Mouse (Mus musculus) liver, embryonic 14.5 days (tissue): ENCODE results near the gene Slc16a5. TPM values are rescaled to one million over a fixed set of nuclear protein-coding genes. Genes with fewer than 3 reads are reported as not detected.
A peak's percentile ranks its signal among the peaks of the same experiment; 100 is the strongest.

Experiments used
- ATAC-seq: fragments of 200-750 bp; cut with Nextera tagmentation; 2 replicates; pipeline ENCODE4 v1.8.0; 2017; ENCODE audit warnings: moderate number of reproducible peaks, mild to moderate bottlenecking, moderate library complexity; ENCODE audit not compliant: insufficient read depth
- DNase-seq, 3 experiments: peaks; one replicate each; pipeline ENCODE4 v3.0.0-alpha.2; 2012 to 2013; ENCODE audit warnings: low read depth in 3 of 3, low spot score in 3 of 3
- H3K27ac ChIP-seq: fragments of 300-500 bp; sonication (generic); 2 replicates; pipeline ENCODE4 v1.5.1; 2014; ENCODE audit warnings: moderate library complexity, mild to moderate bottlenecking, control low read depth, inconsistent platforms
- H3K27me3 ChIP-seq: fragments of 300-500 bp; sonication (generic); 2 replicates; pipeline ENCODE4 v1.6.1; 2014; ENCODE audit warnings: mild to moderate bottlenecking, low read length, moderate library complexity; ENCODE audit not compliant: control insufficient read depth, insufficient read depth
- H3K36me3 ChIP-seq: fragments of 300-500 bp; sonication (generic); replicated peaks from 2 replicates; pipeline ENCODE4 v1.6.1; 2014; ENCODE audit warnings: low read depth; ENCODE audit not compliant: control insufficient read depth, insufficient read depth
- H3K4me1 ChIP-seq, 2 experiments: fragments of 200-500 bp in 1 of 2; fragments of 300-500 bp in 1 of 2; sonication (generic) in 1 of 2; replicated peaks; 2 replicates each; pipeline ENCODE4 v1.6.1; 2012 to 2014; ENCODE audit warnings: antibody characterized with exemption in 1 of 2, inconsistent platforms in 1 of 2, low read length in 1 of 2; ENCODE audit not compliant: control insufficient read depth in 2 of 2, insufficient read depth in 2 of 2
- H3K4me2 ChIP-seq: fragments of 300-500 bp; sonication (generic); 2 replicates; pipeline ENCODE4 v1.6.1; 2014; ENCODE audit warnings: low read depth, mild to moderate bottlenecking, control low read depth, moderate library complexity
- H3K4me3 ChIP-seq, 2 experiments: fragments of 200-500 bp in 1 of 2; fragments of 300-500 bp in 1 of 2; sonication (generic) in 1 of 2; 2 replicates each; pipeline ENCODE4 v1.5.1; 2012 to 2014; ENCODE audit warnings: low read depth in 2 of 2, low read length in 2 of 2, mild to moderate bottlenecking in 2 of 2, control low read depth in 1 of 2, inconsistent platforms in 1 of 2, moderate library complexity in 1 of 2; ENCODE audit not compliant: insufficient read depth in 1 of 2
- H3K9ac ChIP-seq: fragments of 300-500 bp; sonication (generic); replicated peaks from 2 replicates; pipeline ENCODE4 v1.6.1; 2014; ENCODE audit warnings: mild to moderate bottlenecking, control low read depth, moderate library complexity
- H3K9me3 ChIP-seq: fragments of 300-500 bp; sonication (generic); 2 replicates; pipeline ENCODE4 v1.6.1; 2016; ENCODE audit warnings: low read length, mixed read lengths; ENCODE audit not compliant: control insufficient read depth
- CTCF ChIP-seq: IDR thresholded peaks from 2 replicates; pipeline ENCODE4 v1.5.1; 2016; ENCODE audit warnings: antibody characterized with exemption, low read depth, control low read depth
- EP300 ChIP-seq: IDR thresholded peaks from 2 replicates; pipeline ENCODE4 v1.6.1; 2016; ENCODE audit warnings: antibody characterized with exemption, low read depth
- WGBS: fragments of 180-500 bp; shearing (Covaris S2); extraction: QIAGEN DNeasy Blood & Tissue Kit; methylation state at CpG from one replicate; pipeline ENCODE4 v1.1.7; 2014; ENCODE audit not compliant: insufficient replicate concordance; 5-methylcytosine and 5-hydroxymethylcytosine counted together
- polyA plus RNA-seq, 2 experiments: library from polyadenylated mRNA; depleted of rRNA in 1 of 2; stranded (reverse) in 1 of 2; unstranded in 1 of 2; fragments of >200 nt; fragmentation: Nextera tagmentation in 1 of 2; extraction: Ambion mirVana in 1 of 2; gene quantifications; 2 replicates each; pipeline versions ENCODE4 v1.2.1 to v1.2.3; 2012 to 2014

Gene Slc16a5
- polyA plus RNA-seq, 2 experiments = 0.02 TPM; not detected in 1

GRCm38 (mm10) chr11:115421972-115422371 is 40.3 kb upstream of the Slc16a5 start:
- H3K4me3 ChIP-seq = no peak overlapping the region
- no peak for DNase-seq
- peaks cover 6% of the 10 kb centered on the region for H3K36me3 ChIP-seq
- H3K4me1 ChIP-seq = peaks cover 13 to 17% of the 10 kb centered on the region in 2 experiments; a peak in 3 of 4 replicates
- no peaks in the 10 kb centered on the region for H3K27me3 ChIP-seq
- 89% methylated on average over 16 of the region's 16 CpGs for WGBS
- TF ChIP-seq EP300 = no peak
- no peak overlapping the region for H3K9ac ChIP-seq
- ATAC-seq = no peak
- no peak overlapping the region for H3K27ac ChIP-seq
- H3K4me2 ChIP-seq = no peak overlapping the region
- no peaks in the 10 kb centered on the region for H3K9me3 ChIP-seq

GRCm38 (mm10) chr11:115423091-115423490 is 39.2 kb upstream of the Slc16a5 start:
- 61% methylated on average over 3 of the region's 3 CpGs for WGBS
- peaks cover 13 to 16% of the 10 kb centered on the region in 2 experiments; a peak in 3 of 4 replicates for H3K4me1 ChIP-seq
- H3K9ac ChIP-seq = no peak overlapping the region
- H3K27ac ChIP-seq = no peak overlapping the region
- TF ChIP-seq CTCF (no peak), EP300 (no peak)
- no peak overlapping the region for H3K4me3 ChIP-seq
- H3K27me3 ChIP-seq = no peaks in the 10 kb centered on the region
- ATAC-seq = no peak
- H3K9me3 ChIP-seq = no peaks in the 10 kb centered on the region
- H3K4me2 ChIP-seq = no peak overlapping the region
- H3K36me3 ChIP-seq = no peaks in the 10 kb centered on the region
- DNase-seq = no peak

GRCm38 (mm10) chr11:115424666-115425065 is 37.6 kb upstream of the Slc16a5 start:
- no peak for TF ChIP-seq CTCF
- DNase-seq (no peak), ATAC-seq (no peak)
- Histone ChIP-seq H3K4me3 (no peak overlapping the region), H3K9me3 (no peaks in the 10 kb centered on the region), H3K9ac (no peak overlapping the region), H3K36me3 (no peaks in the 10 kb centered on the region), H3K4me1 (peaks cover 8 to 9% of the 10 kb centered on the region in 2 experiments; a peak in 3 of 4 replicates), H3K4me2 (no peak overlapping the region), H3K27me3 (no peaks in the 10 kb centered on the region), H3K27ac (no peak overlapping the region)
- WGBS = 70% methylated on average over 7 of the region's 7 CpGs

DNA sequence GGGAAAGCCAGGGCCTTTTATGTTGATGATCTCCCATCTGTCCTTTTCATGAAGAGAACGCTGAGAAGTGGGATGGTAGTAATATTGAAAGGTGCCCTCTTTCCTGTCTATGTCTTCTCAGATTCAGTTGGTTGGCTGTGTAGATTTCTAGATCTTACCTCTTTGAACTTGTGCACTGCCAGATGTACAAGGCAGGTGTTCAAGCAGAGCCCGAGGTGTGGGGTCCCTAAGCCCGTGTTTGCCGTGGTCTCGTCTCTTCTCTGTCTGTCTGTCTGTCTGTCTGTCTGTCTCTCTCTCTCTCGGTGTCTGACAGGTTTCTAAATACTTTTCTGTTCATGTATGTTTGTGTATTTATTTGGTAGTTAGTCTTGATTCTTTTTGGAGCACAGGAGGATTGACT is 36.6 kb upstream of the Slc16a5 start:
- WGBS = 73% methylated on average over 6 of the region's 6 CpGs

GRCm38 (mm10) chr11:115427482-115428331 is 34.6 kb upstream of the Slc16a5 start:
- TF ChIP-seq CTCF (peak; percentile 88), EP300 (no peak)
- WGBS = 46% methylated on average over 20 of the region's 20 CpGs
- Histone ChIP-seq H3K9me3 (no peaks in the 10 kb centered on the region), H3K27me3 (no peaks in the 10 kb centered on the region), H3K27ac (no peak overlapping the region), H3K4me2 (no peak overlapping the region), H3K9ac (no peak overlapping the region), H3K4me1 (0 out of 4 replicates have a peak, but pooled peaks cover 0 to 1% of the 10 kb centered on the region in 2 experiments), H3K36me3 (no peaks in the 10 kb centered on the region; the same call in 1 of the 2 replicates), H3K4me3 (no peak overlapping the region)
- ATAC-seq (no peak), DNase-seq (peak in 1 of 3 experiments; percentile 45)

More for the DNA sequence above, 36.6 kb upstream of the Slc16a5 start:
- H3K9ac ChIP-seq = no peak overlapping the region
- H3K36me3 ChIP-seq = no peaks in the 10 kb centered on the region; the same call in 1 of the 2 replicates
- H3K4me2 ChIP-seq = no peak overlapping the region
- peaks cover 8 to 9% of the 10 kb centered on the region in 2 experiments; a peak in 3 of 4 replicates for H3K4me1 ChIP-seq
- ATAC-seq (no peak), DNase-seq (no peak)
- no peak overlapping the region for H3K4me3 ChIP-seq
- H3K27me3 ChIP-seq = no peaks in the 10 kb centered on the region
- no peaks in the 10 kb centered on the region for H3K9me3 ChIP-seq
- H3K27ac ChIP-seq = no peak overlapping the region
- TF ChIP-seq EP300 = no peak
- TF ChIP-seq CTCF = no peak
